Mouse (Mus musculus): ENCODE results near the gene Opa3. TPM values are rescaled to one million over a fixed set of nuclear protein-coding genes. Genes with fewer than 3 reads are reported as not detected.

The Opa3 gene
- polyA plus RNA-seq, 1 experiment = 27.5 TPM

DNA sequence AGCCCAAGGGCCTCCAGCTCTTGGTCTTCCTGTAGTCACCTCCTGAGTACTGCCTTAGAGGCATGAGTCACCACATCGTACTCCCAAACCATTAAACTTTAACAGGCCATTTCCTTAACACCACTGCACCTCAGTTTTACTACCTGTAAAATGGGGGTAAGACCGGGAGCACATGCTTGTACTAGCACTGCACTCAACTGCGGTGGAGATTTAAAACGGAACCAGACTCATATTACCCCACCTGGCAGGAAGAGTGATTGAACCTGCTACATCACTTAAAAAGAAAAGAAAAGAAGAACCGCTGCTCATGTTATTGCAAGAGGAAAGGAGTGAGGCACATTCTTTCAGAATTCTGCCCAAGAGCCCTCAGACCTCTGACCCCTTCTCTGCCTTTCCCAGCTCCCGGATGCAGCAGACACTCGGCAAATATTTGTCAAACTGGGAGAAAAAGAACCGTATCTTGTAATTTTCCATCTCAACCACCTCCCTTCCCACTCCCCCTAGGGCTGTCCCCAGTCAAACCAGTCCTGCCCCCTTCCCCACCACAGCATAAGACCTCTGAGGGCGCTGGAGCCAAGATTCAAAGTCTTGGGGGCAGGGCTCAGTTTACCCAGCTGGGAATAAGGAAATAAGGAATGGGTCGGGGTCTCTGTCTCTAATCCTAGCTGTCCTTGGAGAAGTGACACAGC, 41.0 kb downstream of the Opa3 start:
- H3K4me3 ChIP-seq (ENCODE audit: insufficient read depth, poor library complexity, severe bottlenecking) = peak overlapping the region; percentile 74
- H3K27me3 ChIP-seq (ENCODE audit: control insufficient read depth, insufficient read depth, insufficient read length) = no peaks in the 10 kb centered on the region
- peaks cover 20% of the 10 kb centered on the region for H3K36me3 ChIP-seq (ENCODE audit: control insufficient read depth, insufficient read depth)
- peaks cover 74% of the 10 kb centered on the region for H3K79me2 ChIP-seq (ENCODE audit: control insufficient read depth, insufficient read depth)
- TF ChIP-seq FOSL1 (IDR thresholded peaks at IDR 0.05; ENCODE audit: insufficient read depth, low read length, poor library complexity, severe bottlenecking) (no peak), CEBPB (IDR thresholded peaks at IDR 0.05; ENCODE audit: low read depth) (no peak), MYOG (IDR thresholded peaks at IDR 0.05; ENCODE audit: control insufficient read depth, extremely low read depth, insufficient read length) (no peak), MYOD1 (IDR thresholded peaks at IDR 0.05; ENCODE audit: control insufficient read depth, insufficient read length, low read depth) (no peak), MAX (IDR thresholded peaks at IDR 0.05) (no peak), CTCF (IDR thresholded peaks at IDR 0.05; ENCODE audit: control insufficient read depth, insufficient read depth, insufficient read length) (no peak), USF1 (IDR thresholded peaks at IDR 0.05; ENCODE audit: low read depth) (no peak)
- peaks cover 42% of the 10 kb centered on the region for H3K79me3 ChIP-seq (ENCODE audit: low read depth)
- H3ac ChIP-seq (ENCODE audit: control insufficient read depth, insufficient read length, low read depth) = peak overlapping the region; percentile 70

DNA sequence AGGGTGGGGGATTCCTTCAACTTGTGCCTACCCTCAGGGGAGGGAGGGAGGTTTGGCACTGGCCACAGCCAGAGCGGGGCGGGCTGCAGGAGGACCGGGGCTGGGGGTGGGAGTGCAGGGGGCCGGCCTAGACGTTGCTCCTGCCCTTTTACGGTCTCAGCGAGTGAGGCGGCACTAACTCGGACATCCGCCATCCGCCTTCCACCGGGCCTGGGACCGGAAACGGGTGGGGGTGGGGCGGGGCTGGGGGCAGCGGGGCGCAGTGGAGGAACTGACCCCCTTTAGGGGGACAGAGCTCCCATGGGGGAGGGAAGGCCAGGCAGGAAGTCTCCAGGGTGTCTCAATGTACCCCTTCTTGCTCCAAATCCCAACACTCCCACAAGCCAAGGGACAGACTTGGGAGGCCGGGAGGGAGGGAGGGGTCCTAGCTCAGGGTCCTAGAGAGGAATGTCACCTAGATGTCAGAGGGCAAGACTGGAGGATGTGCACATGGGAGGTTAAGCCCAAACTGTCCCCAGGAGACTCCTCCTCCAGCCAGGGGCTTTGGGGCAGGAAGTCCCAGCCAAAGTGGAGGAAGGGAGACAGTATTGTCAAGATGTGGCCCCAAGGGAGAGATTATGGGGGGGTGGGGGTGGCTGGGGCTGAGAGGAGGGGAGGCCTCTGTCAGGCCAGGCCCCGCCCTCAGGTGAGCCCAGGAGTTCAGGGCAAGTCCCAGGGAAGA, 41.7 kb downstream of the Opa3 start:
- peaks cover 13% of the 10 kb centered on the region for H3K36me3 ChIP-seq (ENCODE audit: control insufficient read depth, insufficient read depth)
- H3K79me2 ChIP-seq (ENCODE audit: control insufficient read depth, insufficient read depth) = peaks cover 66% of the 10 kb centered on the region

DNA sequence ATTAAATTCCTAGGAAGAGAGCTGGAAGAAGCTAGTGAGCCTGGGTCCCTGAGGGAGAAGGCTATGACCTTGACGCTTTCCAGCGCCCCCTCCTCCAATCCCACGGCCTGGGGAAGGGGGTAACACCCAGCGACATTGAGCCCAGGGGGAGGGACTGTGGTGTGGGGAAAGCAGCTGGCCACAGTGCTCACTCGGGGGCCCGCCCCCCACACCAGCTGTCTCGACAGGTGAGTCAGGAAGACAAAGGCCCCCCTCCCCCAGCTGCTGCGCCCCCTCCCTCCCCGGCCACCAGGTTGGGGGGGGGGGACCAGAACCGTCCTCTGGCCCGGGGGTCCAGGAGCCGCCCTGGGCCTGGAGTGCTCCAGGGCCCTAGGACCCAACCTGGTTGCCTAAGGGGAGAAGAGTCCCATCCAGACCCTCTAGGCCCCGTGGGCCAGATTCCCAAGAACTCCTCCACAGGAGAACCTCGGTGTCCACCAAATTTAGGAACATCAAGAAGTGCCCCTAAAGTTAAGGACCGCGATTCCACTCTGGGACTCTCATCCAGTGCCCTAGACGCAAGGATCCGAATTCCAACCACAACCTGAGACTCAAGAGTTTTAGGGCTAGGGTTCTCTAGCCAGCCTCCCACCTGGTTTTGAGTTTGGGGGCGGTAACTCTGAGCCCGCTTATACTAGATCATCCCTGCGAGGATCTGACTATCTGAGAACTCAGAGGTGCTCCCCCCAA, 42.5 kb downstream of the Opa3 start:
- Histone ChIP-seq H3K4me3 (ENCODE audit: insufficient read depth, poor library complexity, severe bottlenecking) (peak overlapping the region; percentile 74), H3K27me3 (ENCODE audit: control insufficient read depth, insufficient read depth, insufficient read length) (no peaks in the 10 kb centered on the region), H3K79me2 (ENCODE audit: control insufficient read depth, insufficient read depth) (peaks cover 60% of the 10 kb centered on the region), H3K36me3 (ENCODE audit: control insufficient read depth, insufficient read depth) (peaks cover 10% of the 10 kb centered on the region), H3K79me3 (ENCODE audit: low read depth) (peaks cover 40% of the 10 kb centered on the region), H3ac (ENCODE audit: control insufficient read depth, insufficient read length, low read depth) (peak overlapping the region; percentile 89)
- no peak for TF ChIP-seq MAX (IDR thresholded peaks at IDR 0.05)
- TF ChIP-seq USF1 (IDR thresholded peaks at IDR 0.05; ENCODE audit: low read depth) = no peak
- peak; percentile 61 for TF ChIP-seq MYOD1 (IDR thresholded peaks at IDR 0.05; ENCODE audit: control insufficient read depth, insufficient read length, low read depth)
- TF ChIP-seq MYOG (IDR thresholded peaks at IDR 0.05; ENCODE audit: control insufficient read depth, extremely low read depth, insufficient read length) = no peak

More for the DNA sequence above, 41.7 kb downstream of the Opa3 start:
- peaks cover 42% of the 10 kb centered on the region for H3K79me3 ChIP-seq (ENCODE audit: low read depth)
- H3K4me3 ChIP-seq (ENCODE audit: insufficient read depth, poor library complexity, severe bottlenecking) = peak overlapping the region; percentile 74
- peak overlapping the region; percentile 78 for H3ac ChIP-seq (ENCODE audit: control insufficient read depth, insufficient read length, low read depth)
- H3K27me3 ChIP-seq (ENCODE audit: control insufficient read depth, insufficient read depth, insufficient read length) = no peaks in the 10 kb centered on the region
- no peak for TF ChIP-seq MYOG (IDR thresholded peaks at IDR 0.05; ENCODE audit: control insufficient read depth, extremely low read depth, insufficient read length)
- no peak for TF ChIP-seq CTCF (IDR thresholded peaks at IDR 0.05; ENCODE audit: control insufficient read depth, insufficient read depth, insufficient read length)
- no peak for TF ChIP-seq MAX (IDR thresholded peaks at IDR 0.05)
- no peak for TF ChIP-seq CEBPB (IDR thresholded peaks at IDR 0.05; ENCODE audit: low read depth)
- no peak for TF ChIP-seq USF1 (IDR thresholded peaks at IDR 0.05; ENCODE audit: low read depth)
- no peak for TF ChIP-seq FOSL1 (IDR thresholded peaks at IDR 0.05; ENCODE audit: insufficient read depth, low read length, poor library complexity, severe bottlenecking)
- TF ChIP-seq MYOD1 (IDR thresholded peaks at IDR 0.05; ENCODE audit: control insufficient read depth, insufficient read length, low read depth) = no peak

DNA sequence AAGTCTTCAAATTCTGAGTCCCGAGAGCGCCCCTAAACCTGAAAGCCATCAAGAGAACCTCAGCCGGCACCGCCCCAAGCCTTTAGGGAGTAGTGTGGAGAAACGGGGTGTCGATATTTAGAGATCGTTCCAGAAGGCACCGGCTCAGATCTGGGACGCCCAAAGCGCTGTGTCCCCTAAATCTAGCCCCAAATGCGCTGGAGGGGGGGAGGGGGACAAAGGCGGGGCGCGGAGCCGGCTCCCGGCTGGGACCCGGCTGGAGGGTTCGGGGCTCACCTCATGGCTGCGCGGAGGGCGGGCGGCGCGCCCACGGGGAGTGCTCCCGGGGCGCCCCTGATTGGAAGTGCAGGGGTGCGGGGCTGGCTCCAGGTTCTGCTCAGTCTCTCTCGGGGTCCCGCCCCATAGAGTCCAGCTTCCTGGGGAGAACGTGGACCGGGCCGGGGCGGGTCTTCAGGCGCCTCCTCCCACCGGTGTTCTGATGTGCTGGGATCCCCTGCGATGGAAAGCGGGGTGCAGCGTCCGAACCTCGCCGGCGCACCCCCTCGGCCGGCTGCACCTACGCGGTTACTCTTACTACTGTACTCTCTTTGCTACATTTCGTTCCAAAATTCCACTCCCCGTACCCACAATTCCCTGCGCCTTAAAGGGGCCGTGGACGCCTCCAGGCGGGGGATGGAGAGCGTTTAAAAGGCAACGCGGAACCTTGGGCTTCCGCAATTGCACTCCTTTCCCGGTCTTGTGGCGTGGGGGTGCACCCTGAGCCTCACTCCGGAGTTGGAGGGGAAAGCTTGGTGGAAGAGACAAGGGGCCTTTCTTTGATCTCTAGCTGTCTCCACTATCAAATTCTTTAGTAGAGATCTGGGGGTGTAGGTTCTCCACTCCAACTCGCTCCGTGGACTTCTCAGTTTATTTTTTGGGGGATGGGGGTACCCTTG, 43.4 kb downstream of the Opa3 start, which contains the start of gene Vasp:
Gene Vasp, minus strand, starts transcription at position 580 of the 935 bp plus-strand sequence.
- Histone ChIP-seq H3K27me3 (ENCODE audit: control insufficient read depth, insufficient read depth, insufficient read length) (no peaks in the 10 kb centered on the region), H3K4me3 (ENCODE audit: insufficient read depth, poor library complexity, severe bottlenecking) (peak within 1 kb of the TSS; percentile 74), H3K79me2 (ENCODE audit: control insufficient read depth, insufficient read depth) (peaks cover 51% of the 10 kb centered on the region), H3K36me3 (ENCODE audit: control insufficient read depth, insufficient read depth) (peaks cover 10% of the 10 kb centered on the region), H3K79me3 (ENCODE audit: low read depth) (peaks cover 36% of the 10 kb centered on the region), H3ac (ENCODE audit: control insufficient read depth, insufficient read length, low read depth) (peak within 1 kb of the TSS; percentile 89)
- TF ChIP-seq FOSL1 (IDR thresholded peaks at IDR 0.05; ENCODE audit: insufficient read depth, low read length, poor library complexity, severe bottlenecking) (no peak), MAX (IDR thresholded peaks at IDR 0.05) (no peak), CEBPB (IDR thresholded peaks at IDR 0.05; ENCODE audit: low read depth) (no peak), CTCF (IDR thresholded peaks at IDR 0.05; ENCODE audit: control insufficient read depth, insufficient read depth, insufficient read length) (no peak), MYOD1 (IDR thresholded peaks at IDR 0.05; ENCODE audit: control insufficient read depth, insufficient read length, low read depth) (no peak), USF1 (IDR thresholded peaks at IDR 0.05; ENCODE audit: low read depth) (no peak), MYOG (IDR thresholded peaks at IDR 0.05; ENCODE audit: control insufficient read depth, extremely low read depth, insufficient read length) (no peak)
